ENCODE assay signal across 1 mouse cellular context in genomic region chr3:53463046-53463764, GRCm38 (mm10).
A peak's percentile ranks its signal among the peaks of the same experiment; 100 is the strongest.
TF ChIP-seq lines count a peak whose summit lies in the region.

TSS of gene Nhlrc3 (minus strand) at chr3:53463332.
TSS of gene Proser1 (plus strand) at chr3:53463666.

TF ChIP-seq in CH12.LX, 34 proteins besides CTCF, POLR2A, EP300 and RAD21:
- peak; percentile 80; the same call in 1 of the 2 replicates for TF ChIP-seq MXI1 (IDR thresholded peaks at IDR 0.05; ENCODE audit: low read depth, low read length)
- peak; percentile 59; the same call in 1 of the 2 replicates for TF ChIP-seq BHLHE40 (IDR thresholded peaks at IDR 0.05; ENCODE audit: low read depth, low read length)
- TF ChIP-seq USF1 (IDR thresholded peaks at IDR 0.05; ENCODE audit: low read depth, low read length) = no peak
- TF ChIP-seq MAFK (IDR thresholded peaks at IDR 0.05; ENCODE audit: insufficient replicate concordance, low read length) = no peak
- no peak for TF ChIP-seq PAX5 (IDR thresholded peaks at IDR 0.05; ENCODE audit: low read length)
- 0 out of 2 replicates have a peak, but pooled peaks have one; percentile 51 for TF ChIP-seq RCOR1 (conservative IDR thresholded peaks at IDR 0.05; ENCODE audit: low read depth, low read length)
- TF ChIP-seq MEF2A (IDR thresholded peaks at IDR 0.05; ENCODE audit: borderline replicate concordance, low read depth, low read length) = 0 out of 2 replicates have a peak, but pooled peaks have one; percentile 67
- peak; percentile 70; the same call in 1 of the 2 replicates for TF ChIP-seq KAT2A (IDR thresholded peaks at IDR 0.05; ENCODE audit: insufficient replicate concordance, low read length)
- TF ChIP-seq NELFE (IDR thresholded peaks at IDR 0.05; ENCODE audit: low read depth, low read length) = peak; percentile 59
- TF ChIP-seq NRF1 (IDR thresholded peaks at IDR 0.05; ENCODE audit: low read depth, low read length) = no peak
- peak; percentile 97 for TF ChIP-seq ZKSCAN1 (IDR thresholded peaks at IDR 0.05; ENCODE audit: borderline replicate concordance, low read depth, low read length)
- TF ChIP-seq ZC3H11A (IDR thresholded peaks at IDR 0.05; ENCODE audit: low read depth, low read length) = no peak
- TF ChIP-seq HCFC1 (IDR thresholded peaks at IDR 0.05; ENCODE audit: low read depth, low read length) = peak; percentile 88
- TF ChIP-seq E2F4 (IDR thresholded peaks at IDR 0.05; ENCODE audit: insufficient replicate concordance, low read depth, low read length) = no peak
- no peak for TF ChIP-seq SMC3 (IDR thresholded peaks at IDR 0.05; ENCODE audit: low read depth, low read length)
- TF ChIP-seq POLR2AphosphoS2 (IDR thresholded peaks at IDR 0.05; ENCODE audit: low read depth, low read length) = peak; percentile 37; the same call in 1 of the 2 replicates
- no peak for TF ChIP-seq UBTF (IDR thresholded peaks at IDR 0.05; ENCODE audit: low read depth, low read length)
- 0 out of 2 replicates have a peak, but pooled peaks have one; percentile 3 for TF ChIP-seq MYC (IDR thresholded peaks at IDR 0.05; ENCODE audit: low read depth, low read length)
- 0 out of 2 replicates have a peak, but pooled peaks have one; percentile 22 for TF ChIP-seq IRF4 (IDR thresholded peaks at IDR 0.05; ENCODE audit: low read depth, low read length)
- peak; percentile 81 for TF ChIP-seq ELF1 (IDR thresholded peaks at IDR 0.05; ENCODE audit: low read depth, low read length)
- TF ChIP-seq MAZ (IDR thresholded peaks at IDR 0.05; ENCODE audit: low read depth, low read length) = peak; percentile 76
- TF ChIP-seq MAX (IDR thresholded peaks at IDR 0.05; ENCODE audit: low read length) = peak; percentile 100
- TF ChIP-seq GABPA (IDR thresholded peaks at IDR 0.05; ENCODE audit: insufficient replicate concordance, low read depth, low read length) = no peak; the same call in 1 of the 2 replicates
- no peak for TF ChIP-seq CHD1 (IDR thresholded peaks at IDR 0.05; ENCODE audit: low read depth, low read length)
- no peak for TF ChIP-seq JUN (IDR thresholded peaks at IDR 0.05; ENCODE audit: insufficient read depth, low read depth, low read length)
- no peak; the same call in 1 of the 2 replicates for TF ChIP-seq ETS1 (conservative IDR thresholded peaks at IDR 0.05; ENCODE audit: low read depth, low read length)
- no peak for TF ChIP-seq ZNF384 (IDR thresholded peaks at IDR 0.05; ENCODE audit: low read depth, low read length)
- TF ChIP-seq JUND (conservative IDR thresholded peaks at IDR 0.05; ENCODE audit: low read depth, low read length) = no peak
- no peak; the same call in 1 of the 2 replicates for TF ChIP-seq CHD2 (IDR thresholded peaks at IDR 0.05; ENCODE audit: low read length)
- TF ChIP-seq TBP (conservative IDR thresholded peaks at IDR 0.05; ENCODE audit: low read depth, low read length) = peak; percentile 62; the same call in 1 of the 2 replicates
- TF ChIP-seq TCF12 (IDR thresholded peaks at IDR 0.05; ENCODE audit: low read depth, low read length) = peak; percentile 43; the same call in 1 of the 2 replicates
- 0 out of 2 replicates have a peak, but pooled peaks have one; percentile 15 for TF ChIP-seq ZMIZ1 (IDR thresholded peaks at IDR 0.05; ENCODE audit: low read depth, low read length)
- TF ChIP-seq USF2 (conservative IDR thresholded peaks at IDR 0.05; ENCODE audit: low read depth, low read length) = no peak
- TF ChIP-seq SIN3A (IDR thresholded peaks at IDR 0.05; ENCODE audit: low read length) = peak; percentile 97
